26 mouse cellular contexts compared by ENCODE assay signal in the genomic region with DNA sequence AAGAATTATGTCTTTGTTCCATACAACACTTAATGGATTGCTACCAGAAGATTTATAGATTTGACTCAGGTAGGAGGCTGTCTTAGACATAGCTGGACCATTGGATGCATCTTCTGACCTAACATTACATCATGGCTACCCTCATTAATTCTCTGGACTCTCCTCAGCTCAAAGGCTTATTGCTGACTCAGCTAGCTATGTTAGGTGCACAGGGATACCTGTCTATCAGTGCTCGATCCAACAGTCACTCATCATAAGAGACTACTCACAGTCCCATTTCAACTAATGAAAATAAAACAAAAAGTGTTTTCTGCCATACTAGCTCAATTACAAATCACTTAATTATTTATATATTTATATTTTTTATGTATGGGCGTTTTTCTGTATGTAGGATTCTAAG.
"Had no signal": no experiment of that assay in that cellular context is flagged by ENCODE, and none has a peak within 500 bp of the region (broad histone marks: within the 10 kb centered on the region; RNA-seq: fewer than 3 reads in every experiment).

No protein-coding gene starts in this region.

- H3K27ac ChIP-seq: embryonic facial prominence, embryonic 10.5 days; embryonic facial prominence, embryonic 12.5 days; embryonic facial prominence, embryonic 13.5 days; embryonic facial prominence, embryonic 15.5 days; forebrain, embryonic 10.5 days; forebrain, embryonic 12.5 days; forebrain, embryonic 13.5 days; forebrain, embryonic 15.5 days; gastrocnemius, adult 2 months; heart, adult 2 months had no signal

- H3K4me3 ChIP-seq: embryonic facial prominence, embryonic 10.5 days; embryonic facial prominence, embryonic 12.5 days; embryonic facial prominence, embryonic 13.5 days; embryonic facial prominence, embryonic 15.5 days; erythroblast, embryonic 14.5 days; forebrain, embryonic 10.5 days; forebrain, embryonic 12.5 days; forebrain, embryonic 13.5 days; forebrain, embryonic 15.5 days; gastrocnemius, adult 2 months; heart, adult 2 months had no signal

- ATAC-seq: forebrain, embryonic 13.5 days; forebrain, embryonic 15.5 days; forebrain, embryonic 16.5 days; forebrain, postnatal 0 days had no signal

- H3K36me3 ChIP-seq: embryonic facial prominence, embryonic 10.5 days; embryonic facial prominence, embryonic 12.5 days; embryonic facial prominence, embryonic 13.5 days; embryonic facial prominence, embryonic 15.5 days; forebrain, embryonic 10.5 days; forebrain, embryonic 12.5 days; forebrain, embryonic 15.5 days had no signal

- H3K27me3 ChIP-seq: embryonic facial prominence, embryonic 12.5 days; embryonic facial prominence, embryonic 13.5 days; embryonic facial prominence, embryonic 15.5 days; forebrain, embryonic 12.5 days; forebrain, embryonic 13.5 days; forebrain, embryonic 15.5 days had no signal

- H3K9me3 ChIP-seq: embryonic facial prominence, embryonic 10.5 days; embryonic facial prominence, embryonic 12.5 days; embryonic facial prominence, embryonic 13.5 days; embryonic facial prominence, embryonic 15.5 days; forebrain, embryonic 10.5 days; forebrain, embryonic 12.5 days; forebrain, embryonic 13.5 days; forebrain, embryonic 15.5 days had no signal

- H3K4me1 ChIP-seq: embryonic facial prominence, embryonic 10.5 days; embryonic facial prominence, embryonic 12.5 days; embryonic facial prominence, embryonic 13.5 days; embryonic facial prominence, embryonic 15.5 days; forebrain, embryonic 10.5 days; forebrain, embryonic 12.5 days; forebrain, embryonic 13.5 days; forebrain, embryonic 15.5 days had no signal

- H3K4me2 ChIP-seq: embryonic facial prominence, embryonic 12.5 days; embryonic facial prominence, embryonic 13.5 days; embryonic facial prominence, embryonic 15.5 days; forebrain, embryonic 12.5 days; forebrain, embryonic 13.5 days; forebrain, embryonic 15.5 days had no signal

- H3K9ac ChIP-seq: embryonic facial prominence, embryonic 12.5 days; embryonic facial prominence, embryonic 13.5 days; embryonic facial prominence, embryonic 15.5 days; forebrain, embryonic 12.5 days; forebrain, embryonic 13.5 days; forebrain, embryonic 15.5 days; forebrain, postnatal 0 days had no signal

- DNase-seq: cerebellum, adult 9-10 months; cerebellum, adult 9-11 months; cerebellum, postnatal 10 days; cerebellum, postnatal 14 days; cerebellum, postnatal 25 days; cerebellum, postnatal 36 days; embryo, embryonic 11 days; forebrain, postnatal 0 days; gastrocnemius, adult 2 months; gastrocnemius, postnatal 10 days; gastrocnemius, postnatal 14 days; gastrocnemius, postnatal 25 days; gastrocnemius, postnatal 36 days; heart, adult 11 months; heart, adult 18-20 months; heart, adult 2 months had no signal
